Mouse (Mus musculus) right cerebral cortex, postnatal 14 days (tissue): ENCODE data around the gene Papss1.

Experiments
- DNase-seq: peaks from one replicate; pipeline ENCODE4 v3.0.0; 2022

Papss1 gene

GRCm38 (mm10) chr3:131586818-131587217 is 22.2 kb downstream of the Papss1 start:
- DNase-seq: no peak

- no peak for DNase-seq
Measured at GRCm38 (mm10) chr3:131587959-131588358, 23.4 kb downstream of the Papss1 start.

- no peak for DNase-seq
Measured at GRCm38 (mm10) chr3:131593143-131593798, 28.7 kb downstream of the Papss1 start.

GRCm38 (mm10) chr3:131594361-131594760 is 29.8 kb downstream of the Papss1 start:
- no peak for DNase-seq

GRCm38 (mm10) chr3:131595546-131596245 is 31.1 kb downstream of the Papss1 start:
- no peak for DNase-seq

- DNase-seq: no peak
Measured at GRCm38 (mm10) chr3:131600726-131601125, 36.2 kb downstream of the Papss1 start.

GRCm38 (mm10) chr3:131601366-131601765 is 36.8 kb downstream of the Papss1 start:
- no peak for DNase-seq

DNA sequence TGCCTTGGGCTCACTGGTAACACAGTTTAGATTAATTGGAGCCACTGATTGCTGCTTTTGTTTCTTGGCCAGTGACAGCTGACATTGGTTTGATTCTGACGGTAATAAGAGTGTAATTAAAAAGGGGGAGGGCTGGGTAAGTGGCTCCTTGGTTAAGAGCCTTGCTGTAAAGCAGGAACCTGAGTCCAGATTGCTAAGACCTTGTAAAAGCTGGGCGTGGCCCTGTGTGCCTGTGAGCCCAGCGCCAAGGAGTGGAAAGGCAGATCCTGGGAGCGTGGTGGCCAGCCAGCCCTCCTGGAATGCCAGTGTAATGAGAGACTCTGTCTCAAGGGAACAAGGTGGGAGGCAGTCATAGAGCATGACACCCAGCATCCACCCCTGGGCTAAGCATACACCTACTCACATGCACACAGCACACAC is 38.4 kb downstream of the Papss1 start:
- no peak for DNase-seq

GRCm38 (mm10) chr3:131608112-131608511 is 43.5 kb downstream of the Papss1 start:
- no peak for DNase-seq

- no peak for DNase-seq
Measured at GRCm38 (mm10) chr3:131609651-131610050, 45.1 kb downstream of the Papss1 start.

DNA sequence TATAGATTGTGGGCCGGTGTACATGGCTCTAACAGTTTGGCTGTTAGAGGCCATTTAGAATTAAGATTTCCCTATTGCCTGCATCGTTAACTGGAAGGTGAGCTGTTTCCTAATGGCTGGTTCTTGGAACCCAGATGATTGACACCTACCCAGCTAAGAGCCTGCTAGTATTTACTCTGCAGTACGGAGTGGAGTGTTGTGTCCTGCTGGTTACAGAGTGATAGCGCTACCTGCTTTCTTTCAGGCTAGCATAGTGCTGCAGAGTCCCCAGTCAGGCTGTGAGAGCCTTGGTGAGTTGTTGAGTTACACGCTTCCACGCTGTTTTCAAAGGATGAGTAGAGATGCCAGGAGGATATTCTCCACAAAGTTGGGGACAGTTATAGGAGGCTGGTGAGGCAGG is 46.0 kb downstream of the Papss1 start:
- no peak for DNase-seq

DNA sequence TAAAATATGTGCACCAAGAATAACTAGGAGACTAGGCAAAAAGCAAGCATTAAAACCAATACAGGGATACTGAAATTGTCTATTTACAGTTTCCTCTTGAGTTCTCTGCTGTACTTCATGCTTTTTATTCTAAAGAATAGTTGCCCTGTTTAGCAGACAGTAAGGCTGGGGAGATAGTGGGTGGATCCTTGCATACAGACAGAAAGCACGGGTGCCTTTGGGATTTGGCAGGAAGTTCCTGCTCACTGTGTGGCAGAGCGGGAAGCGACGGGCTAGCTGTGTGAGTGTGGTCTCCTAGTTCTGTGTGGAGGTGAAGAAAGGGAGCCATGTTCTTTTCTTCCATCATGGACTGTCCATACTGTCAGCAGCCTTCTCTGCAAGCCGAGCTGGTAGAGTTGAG is 48.3 kb downstream of the Papss1 start:
- no peak for DNase-seq

GRCm38 (mm10) chr3:131614056-131614455 is 49.5 kb downstream of the Papss1 start:
- DNase-seq: no peak

- no peak for DNase-seq
Measured at GRCm38 (mm10) chr3:131618580-131619338, 54.2 kb downstream of the Papss1 start.

GRCm38 (mm10) chr3:131623208-131623607 is 58.6 kb downstream of the Papss1 start:
- no peak for DNase-seq

DNA sequence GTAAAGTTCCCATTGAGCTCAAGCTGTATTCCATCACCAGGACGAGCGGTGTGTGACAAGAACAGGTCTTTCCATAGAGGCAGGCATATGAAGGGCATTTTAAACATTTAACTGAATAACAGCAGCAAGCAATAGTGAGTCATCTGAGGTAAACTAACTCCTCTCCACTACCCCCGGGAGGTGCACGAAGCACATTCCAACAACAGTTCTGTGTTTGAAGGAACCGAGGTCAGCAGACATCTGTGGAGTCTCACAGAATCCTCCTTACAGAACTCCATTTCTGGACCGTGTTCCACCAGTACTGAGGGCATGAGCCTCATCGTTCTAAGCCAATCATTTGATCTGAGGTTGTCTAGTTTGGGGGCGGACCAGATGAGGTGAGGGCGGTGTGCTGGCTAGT is 59.5 kb downstream of the Papss1 start:
- DNase-seq: no peak

DNA sequence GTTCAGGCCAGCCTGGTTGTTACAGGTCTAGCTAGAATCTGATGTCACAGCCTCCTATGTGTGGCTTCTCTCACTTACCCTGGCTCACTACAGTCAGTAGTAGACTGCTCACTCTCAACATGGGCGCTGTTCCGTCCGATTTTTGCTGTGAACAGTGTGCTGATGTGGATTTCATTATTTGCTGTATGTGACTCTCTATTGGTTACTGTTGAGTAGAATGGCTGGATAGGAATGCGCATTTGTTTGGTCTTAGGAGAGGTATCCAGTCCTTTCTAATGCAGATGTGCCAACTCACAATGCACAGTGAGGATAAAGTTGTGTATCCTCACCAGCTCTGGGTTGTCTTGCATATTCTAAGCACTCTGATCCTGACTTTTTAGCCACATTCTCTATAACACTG is 62.9 kb downstream of the Papss1 start:
- DNase-seq: no peak

GRCm38 (mm10) chr3:131628265-131628664 is 63.7 kb downstream of the Papss1 start:
- DNase-seq: no peak

- no peak for DNase-seq
Measured at GRCm38 (mm10) chr3:131628931-131629330, 64.4 kb downstream of the Papss1 start.

DNA sequence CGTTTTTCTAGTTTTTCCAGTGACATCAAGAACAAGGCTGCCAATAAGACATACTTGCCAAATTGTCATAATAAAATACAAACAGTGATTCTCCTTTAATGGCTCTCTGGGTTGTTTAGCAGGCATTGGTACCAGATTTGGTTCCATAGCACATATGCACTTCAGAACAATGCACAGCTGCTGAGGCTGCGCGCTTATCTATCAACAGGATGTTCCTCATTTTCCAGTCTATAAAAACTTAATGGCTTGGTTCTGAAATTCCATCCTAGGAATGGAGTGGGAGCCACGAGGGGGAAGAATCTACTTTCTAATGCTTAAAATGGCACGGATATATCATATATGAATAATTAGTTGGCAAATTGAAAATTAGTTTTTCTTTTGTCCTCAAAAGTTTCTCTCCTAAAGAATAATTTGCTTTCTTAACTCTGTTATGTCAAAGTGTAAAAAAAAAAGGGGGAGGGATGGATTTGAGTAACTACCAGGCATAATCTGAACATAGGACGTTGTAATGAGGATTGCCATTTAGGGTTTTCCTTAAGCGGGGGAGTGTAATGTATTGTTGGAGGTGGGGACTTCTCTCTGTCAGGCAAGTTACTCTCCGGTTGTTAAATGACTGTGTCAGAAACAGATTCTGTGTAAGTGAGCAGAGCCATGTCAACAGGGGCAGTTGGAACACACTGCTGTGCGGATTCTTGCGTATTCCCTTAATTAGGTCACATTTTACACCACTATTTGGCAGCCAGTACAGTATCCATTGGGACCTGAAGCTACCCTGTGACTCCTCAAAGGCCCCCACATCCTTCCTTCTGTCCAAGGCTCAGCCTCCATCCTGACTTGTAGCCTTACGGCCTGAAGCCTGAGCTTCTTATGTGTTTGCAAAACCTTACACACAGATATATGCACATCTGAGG is 66.1 kb downstream of the Papss1 start:
- no peak for DNase-seq

- DNase-seq: no peak
Measured at GRCm38 (mm10) chr3:131631318-131631870, 66.8 kb downstream of the Papss1 start.

DNA sequence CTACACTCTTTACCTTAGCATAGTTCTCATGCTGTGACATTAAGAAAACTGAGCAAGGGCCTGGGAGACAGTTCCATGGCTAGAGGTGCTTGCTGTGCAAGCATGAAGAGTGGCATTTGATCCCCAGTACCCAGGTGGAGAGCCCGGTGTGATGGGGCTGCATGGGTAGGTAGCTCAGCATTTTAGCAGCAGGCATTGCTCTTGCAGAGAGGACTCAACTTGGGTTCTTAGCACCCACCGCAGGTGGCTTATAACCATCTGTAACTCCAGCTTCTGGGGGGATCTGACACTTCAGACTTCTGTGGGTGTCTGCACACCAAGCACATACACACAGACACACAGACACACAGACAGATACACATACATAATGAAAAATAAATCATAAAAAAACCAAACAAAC is 69.5 kb downstream of the Papss1 start:
- DNase-seq: no peak

DNA sequence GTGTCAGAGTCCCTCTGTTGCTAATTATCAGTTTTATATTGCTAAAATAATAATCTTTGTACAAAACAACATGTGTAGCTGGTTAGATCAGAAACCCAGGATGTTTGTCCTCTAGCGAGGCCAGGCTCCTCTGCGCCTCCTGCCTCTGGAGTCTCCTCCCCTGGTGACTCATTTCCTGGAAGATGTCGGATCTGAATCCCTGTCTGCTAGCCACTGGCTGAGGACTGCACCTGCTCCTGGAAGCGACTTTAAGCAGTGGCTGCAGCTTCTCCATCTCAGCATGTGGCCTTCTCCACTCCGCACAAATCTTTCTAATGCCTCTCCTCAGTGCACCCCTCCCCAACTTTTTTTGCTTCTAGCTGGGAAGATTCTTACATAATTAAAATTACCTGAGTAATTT is 71.6 kb downstream of the Papss1 start:
- no peak for DNase-seq
